Mouse (Mus musculus) frontal cortex, postnatal 25 days (tissue): ENCODE results near the gene Prn.

ENCODE experiments used
- DNase-seq, 2 experiments: peaks; one replicate each; pipeline ENCODE4 v3.0.0; 2022; ENCODE audit warnings: low spot score in 2 of 2

Gene Prn

GRCm38 (mm10) chr2:131906846-131907245 is 2.9 kb upstream of the Prn start:
- DNase-seq: no peak

GRCm38 (mm10) chr2:131907311-131907710 is 2.4 kb upstream of the Prn start:
- DNase-seq: no peak

GRCm38 (mm10) chr2:131908351-131908861 is 1.4 kb upstream of the Prn start:
- DNase-seq: no peak

GRCm38 (mm10) chr2:131908906-131909305 is 851 bp upstream of the Prn start:
- DNase-seq: no peak

- no peak for DNase-seq
Measured at GRCm38 (mm10) chr2:131910847-131911246, 1.1 kb downstream of the Prn start.

- DNase-seq: no peak
Measured at GRCm38 (mm10) chr2:131911341-131911740, 1.6 kb downstream of the Prn start.

GRCm38 (mm10) chr2:131912526-131913258 is 2.9 kb downstream of the Prn start:
- no peak for DNase-seq

- no peak for DNase-seq
Measured at GRCm38 (mm10) chr2:131932275-131932902, 22.6 kb downstream of the Prn start.

- DNase-seq: no peak
Measured at GRCm38 (mm10) chr2:131933013-131933412, 23.3 kb downstream of the Prn start.

- no peak for DNase-seq
Measured at GRCm38 (mm10) chr2:131933598-131933997, 23.8 kb downstream of the Prn start.

GRCm38 (mm10) chr2:131934243-131934642 is 24.5 kb downstream of the Prn start:
- no peak for DNase-seq

GRCm38 (mm10) chr2:131935390-131936105 is 25.8 kb downstream of the Prn start:
- no peak for DNase-seq

- DNase-seq: no peak
Measured at GRCm38 (mm10) chr2:131936410-131936809, 26.7 kb downstream of the Prn start.

- peak; percentile 51 to 62 for DNase-seq
Measured at GRCm38 (mm10) chr2:131939404-131940111, 29.8 kb downstream of the Prn start.

- no peak for DNase-seq
Measured at GRCm38 (mm10) chr2:131940506-131940905, 30.7 kb downstream of the Prn start.

GRCm38 (mm10) chr2:131941501-131941900 is 31.7 kb downstream of the Prn start:
- DNase-seq: no peak

- DNase-seq: no peak
Measured at GRCm38 (mm10) chr2:131944370-131944769, 34.6 kb downstream of the Prn start.

GRCm38 (mm10) chr2:131945225-131945624 is 35.5 kb downstream of the Prn start:
- peak in 1 of 2 experiments; percentile 1 for DNase-seq

GRCm38 (mm10) chr2:131945765-131946164 is 36.0 kb downstream of the Prn start:
- peak in 1 of 2 experiments; percentile 2 for DNase-seq

- no peak for DNase-seq
Measured at GRCm38 (mm10) chr2:131946351-131946750, 36.6 kb downstream of the Prn start.

- DNase-seq: peak in 1 of 2 experiments; percentile 0
Measured at GRCm38 (mm10) chr2:131948156-131948555, 38.4 kb downstream of the Prn start.
